Comparison of ENCODE assay signal across 8 mouse cellular contexts in the genomic region with DNA sequence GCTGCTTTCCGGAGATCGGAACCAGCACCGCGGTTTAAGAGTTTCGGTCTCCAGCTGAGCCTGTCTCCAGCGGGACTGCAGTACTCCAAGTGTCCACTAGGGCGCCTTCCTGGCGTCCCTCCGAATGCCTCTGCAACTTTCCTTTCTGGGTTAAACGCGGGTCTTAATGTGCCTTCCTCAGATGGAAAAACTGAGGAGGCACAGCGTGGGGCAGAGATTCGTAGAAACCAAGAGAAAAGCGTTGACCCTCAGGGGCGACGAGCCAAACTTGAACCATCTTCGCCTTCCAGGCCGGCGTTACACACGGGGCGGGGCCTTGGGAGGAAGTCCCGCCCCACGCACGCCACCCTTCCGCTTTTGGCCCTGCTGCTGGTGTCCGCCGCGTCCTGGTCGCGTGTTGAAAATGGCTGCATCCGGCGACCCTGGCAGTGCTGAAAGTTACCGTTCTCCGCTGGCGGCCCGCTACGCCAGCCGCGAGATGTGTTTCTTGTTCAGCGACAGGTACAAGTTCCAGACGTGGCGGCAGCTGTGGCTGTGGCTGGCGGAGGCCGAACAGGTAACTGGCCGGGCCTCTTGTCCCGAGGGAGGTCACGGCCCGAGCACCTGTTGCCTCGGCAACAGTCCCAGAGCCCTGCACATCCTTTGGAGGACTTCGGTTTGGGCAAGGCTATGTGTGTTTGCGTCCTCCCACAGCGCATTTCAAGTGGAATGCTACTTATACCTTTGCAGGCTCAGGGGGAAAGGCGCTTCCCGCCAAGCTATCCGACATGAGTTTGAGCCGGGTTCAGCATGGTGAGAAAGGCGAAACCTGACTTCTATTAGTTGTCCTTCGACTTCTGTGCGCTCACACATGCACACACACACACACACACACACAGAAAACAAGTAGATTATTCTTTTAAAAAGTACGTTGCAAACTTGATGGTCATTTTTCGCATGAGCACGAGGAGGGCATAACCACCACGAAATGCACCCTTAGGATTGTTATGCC. TPM values are rescaled to one million over a fixed set of nuclear protein-coding genes. Genes with fewer than 3 reads are reported as not detected.
DNase-seq lines count a peak whose midpoint lies in the region; ATAC-seq and TF ChIP-seq lines count a peak whose summit lies in the region.

Gene Adsl, plus strand, starts transcription at position 346 of the 991 bp plus-strand sequence.

- H3K27me3 ChIP-seq in embryonic facial prominence, embryonic 15.5 days, result no peaks in the 10 kb centered on the region
- no peaks in the 10 kb centered on the region for H3K27me3 ChIP-seq in kidney, embryonic 14.5 days (ENCODE audit: control insufficient read depth, insufficient read depth, low read length)
- H3K27me3 ChIP-seq in limb, embryonic 15.5 days, result no peaks in the 10 kb centered on the region

- peak; percentile 74; the same call in 1 of the 2 replicates for TF ChIP-seq POLR2A in bone marrow, adult 2 months (IDR thresholded peaks at IDR 0.05; ENCODE audit: borderline replicate concordance, control insufficient read depth, low read depth, low read length)

- H3K36me3 ChIP-seq in embryonic facial prominence, embryonic 15.5 days, result peaks cover 15% of the 10 kb centered on the region
- H3K36me3 ChIP-seq in kidney, embryonic 14.5 days (ENCODE audit: control insufficient read depth, insufficient read depth, low read length), result peaks cover 19% of the 10 kb centered on the region
- peaks cover 15% of the 10 kb centered on the region for H3K36me3 ChIP-seq in limb, embryonic 15.5 days

- peaks cover 5% of the 10 kb centered on the region; the same call in 1 of the 2 replicates for H3K4me1 ChIP-seq in bone marrow, adult 2 months (ENCODE audit: control insufficient read depth, insufficient read depth, low read length)
- peaks cover 15% of the 10 kb centered on the region for H3K4me1 ChIP-seq in embryonic facial prominence, embryonic 15.5 days
- H3K4me1 ChIP-seq in kidney, embryonic 14.5 days (ENCODE audit: control insufficient read depth, insufficient read depth, low read length), result peaks cover 14% of the 10 kb centered on the region
- peaks cover 9% of the 10 kb centered on the region for H3K4me1 ChIP-seq in limb, embryonic 15.5 days

- peak; percentile 76 for TF ChIP-seq CTCF in bone marrow, adult 2 months (IDR thresholded peaks at IDR 0.05; ENCODE audit: control insufficient read depth, insufficient read depth, low read length)

- H3K4me2 ChIP-seq in embryonic facial prominence, embryonic 15.5 days (replicated peaks), result peak within 1 kb of the TSS; percentile 73
- H3K4me2 ChIP-seq in kidney, embryonic 14.5 days (replicated peaks; ENCODE audit: low read depth, low read length), result peak within 1 kb of the TSS; percentile 78
- peak within 1 kb of the TSS; percentile 74 for H3K4me2 ChIP-seq in limb, embryonic 15.5 days

- under 1% methylated on average over 63 of the region's 63 CpGs for WGBS in bone marrow, adult 2 months
- WGBS in embryonic facial prominence, embryonic 15.5 days, result under 1% methylated on average over 63 of the region's 63 CpGs
- under 1% methylated on average over 63 of the region's 63 CpGs for WGBS in kidney, embryonic 14.5 days
- under 1% methylated on average over 63 of the region's 63 CpGs for WGBS in limb, embryonic 15.5 days

- H3K27ac ChIP-seq in bone marrow, adult 2 months (ENCODE audit: control insufficient read depth, insufficient read depth, low read depth, low read length, poor library complexity), result peak within 1 kb of the TSS; percentile 67
- H3K27ac ChIP-seq in embryonic facial prominence, embryonic 15.5 days (replicated peaks), result peak within 1 kb of the TSS; percentile 92
- peak within 1 kb of the TSS; percentile 49 for H3K27ac ChIP-seq in kidney, embryonic 14.5 days (ENCODE audit: low read depth, low read length)
- peak within 1 kb of the TSS; percentile 92 for H3K27ac ChIP-seq in limb, embryonic 15.5 days

- H3K4me3 ChIP-seq in bone marrow, adult 2 months (replicated peaks; ENCODE audit: control insufficient read depth, low read depth, low read length), result peak within 1 kb of the TSS; percentile 92
- peak within 1 kb of the TSS; percentile 96 for H3K4me3 ChIP-seq in embryonic facial prominence, embryonic 15.5 days (replicated peaks)
- peak within 1 kb of the TSS; percentile 85 for H3K4me3 ChIP-seq in kidney, embryonic 14.5 days (ENCODE audit: low read length)
- peak within 1 kb of the TSS; percentile 89 for H3K4me3 ChIP-seq in limb, embryonic 15.5 days

- H3K9me3 ChIP-seq in embryonic facial prominence, embryonic 15.5 days (replicated peaks), result no peaks in the 10 kb centered on the region
- H3K9me3 ChIP-seq in kidney, embryonic 14.5 days (ENCODE audit: control insufficient read depth, low read length), result no peaks in the 10 kb centered on the region
- no peaks in the 10 kb centered on the region for H3K9me3 ChIP-seq in limb, embryonic 15.5 days

- peak; percentile 92 for ATAC-seq in embryonic facial prominence, embryonic 15.5 days (ENCODE audit: insufficient number of reproducible peaks, low FRiP score, low TSS enrichment, low read depth)
- ATAC-seq in kidney, embryonic 14.5 days (ENCODE audit: low FRiP score, low TSS enrichment), result peak; percentile 92
- peak; percentile 87 for ATAC-seq in limb, embryonic 15.5 days (ENCODE audit: insufficient number of reproducible peaks, low FRiP score, low TSS enrichment, low read depth)

- peak; percentile 85 for DNase-seq in 416B (ENCODE audit: low read depth)
- DNase-seq in heart, adult 9 months (ENCODE audit: low spot score in 2 of 2), result peak; percentile 76 to 89
- DNase-seq in monocyte, adult 2 months (ENCODE audit: low read depth in 1 of 2, low spot score in 2 of 2), result peak; percentile 73 to 82
- peak; percentile 84 to 86 for DNase-seq in spleen, postnatal 36 days (ENCODE audit: low spot score in 2 of 2)

- peak within 1 kb of the TSS; percentile 56 for H3K9ac ChIP-seq in embryonic facial prominence, embryonic 15.5 days
- peak within 1 kb of the TSS; percentile 70 for H3K9ac ChIP-seq in kidney, embryonic 14.5 days (ENCODE audit: low read depth, low read length)
- peak within 1 kb of the TSS; percentile 60 for H3K9ac ChIP-seq in limb, embryonic 15.5 days

RNA-seq across cellular contexts. Expression of gene Adsl, which starts in this region (rescaled TPM):
- polyA plus RNA-seq in bone marrow, adult 2 months (2011; ENCODE audit: insufficient read depth, insufficient read length, low replicate concordance, missing spikeins), result 11.1 and 16.4 TPM in 2 replicates
- polyA plus RNA-seq in embryonic facial prominence, embryonic 15.5 days (2015; fragmentation: Nextera tagmentation; extraction: Ambion mirVana), result 128 and 136 TPM in 2 replicates
- 141 and 197 TPM in 2 replicates for polyA plus RNA-seq in kidney, embryonic 14.5 days (2014; fragmentation: Nextera tagmentation; extraction: Ambion mirVana)
- 140 and 141 TPM in 2 replicates for polyA plus RNA-seq in limb, embryonic 15.5 days (2015; fragmentation: Nextera tagmentation; extraction: Ambion mirVana)

Comparison
In these comparisons a context has a peak if more than half of its experiments do, and no peak if none do; other contexts are left out.
1. Peak in every context shown above with its lines: DNase-seq, ATAC-seq, H3K4me3 ChIP-seq and H3K27ac ChIP-seq.